Mouse (Mus musculus) cerebellum, adult 2 months (tissue): Measurements from ENCODE around the gene Cabin1.

Source experiments
- CTCF ChIP-seq: fragments of 200-500 bp; IDR thresholded peaks from 2 replicates; pipeline ENCODE4 v1.5.1; 2011; ENCODE audit warnings: low read depth, mild to moderate bottlenecking, control low read depth, low read length, moderate library complexity, borderline replicate concordance; ENCODE audit not compliant: insufficient read depth
- POLR2A ChIP-seq: fragments of 200-500 bp; IDR thresholded peaks from 2 replicates; pipeline ENCODE4 v1.6.1; 2011; ENCODE audit warnings: low read length, control low read depth, borderline replicate concordance; ENCODE audit not compliant: insufficient read depth

GRCm38 (mm10) chr10:75740866-75741265, 23.3 kb downstream of the Cabin1 start:
- TF ChIP-seq CTCF (no peak), POLR2A (no peak)
